Mouse (Mus musculus) myocyte (in vitro differentiated cells): ENCODE measurements at regions not wholly inside any gene's neighbourhood (a gene's known extent, or its start where the extent isn't known, plus 50 kb on each side); places are given as distances from the start of the nearest gene placed in this dataset.
"Not testable (repeated sequence)": the region's sequence is repeated elsewhere in the genome, so short reads cannot be mapped to it uniquely, and the experiment has no call there.

Source experiments
- CEBPB ChIP-seq: IDR thresholded peaks from 2 replicates; pipeline ENCODE4 v1.6.1; 2011; ENCODE audit warnings: mild to moderate bottlenecking, moderate library complexity; ENCODE audit not compliant: poor library complexity, insufficient read depth, severe bottlenecking
- E2F4 ChIP-seq: IDR thresholded peaks from one replicate; pipeline ENCODE4 v1.6.1; 2011; ENCODE audit warnings: mild to moderate bottlenecking, control low read depth, moderate library complexity; ENCODE audit not compliant: insufficient read depth
- MAX ChIP-seq: IDR thresholded peaks from one replicate; pipeline ENCODE4 v1.6.1; 2011; ENCODE audit warnings: low read depth, mild to moderate bottlenecking, control low read depth
- MYOD1 ChIP-seq, 3 experiments: IDR thresholded peaks; one replicate each; pipeline ENCODE4 v1.6.1; 2011; ENCODE audit warnings: control low read depth in 2 of 3, low read depth in 2 of 3, mild to moderate bottlenecking in 2 of 3, moderate library complexity in 1 of 3; ENCODE audit not compliant: insufficient read length in 2 of 3, control insufficient read depth in 1 of 3
- MYOG ChIP-seq, 3 experiments: IDR thresholded peaks; one replicate each; pipeline ENCODE4 v1.6.1; 2011; ENCODE audit warnings: control low read depth in 2 of 3, low read depth in 2 of 3, mild to moderate bottlenecking in 2 of 3; ENCODE audit not compliant: insufficient read length in 2 of 3, control insufficient read depth in 1 of 3, insufficient read depth in 1 of 3
- POLR2A ChIP-seq: IDR thresholded peaks from one replicate; pipeline ENCODE4 v1.6.1; 2011; ENCODE audit warnings: low read depth, mild to moderate bottlenecking, control low read depth, moderate library complexity; ENCODE audit not compliant: insufficient read length
- POLR2AphosphoS2 ChIP-seq: IDR thresholded peaks from one replicate; pipeline ENCODE4 v1.6.1; 2011; ENCODE audit warnings: low read depth, control low read depth; ENCODE audit not compliant: insufficient read length
- REST ChIP-seq: IDR thresholded peaks from one replicate; pipeline ENCODE4 v1.6.1; 2011; ENCODE audit warnings: mild to moderate bottlenecking, control low read depth, moderate library complexity; ENCODE audit not compliant: insufficient read depth, insufficient read length
- SRF ChIP-seq: IDR thresholded peaks from one replicate; pipeline ENCODE4 v1.6.1; 2011; ENCODE audit warnings: low read depth; ENCODE audit not compliant: control insufficient read depth, insufficient read length
- TCF12 ChIP-seq: IDR thresholded peaks from one replicate; pipeline ENCODE4 v1.6.1; 2011; ENCODE audit warnings: mild to moderate bottlenecking, control low read depth; ENCODE audit not compliant: poor library complexity, insufficient read depth, severe bottlenecking
- TCF3 ChIP-seq: IDR thresholded peaks from one replicate; pipeline ENCODE4 v1.6.1; 2011; ENCODE audit warnings: low read depth, control low read depth; ENCODE audit not compliant: insufficient read length
- USF1 ChIP-seq: IDR thresholded peaks from one replicate; pipeline ENCODE4 v1.6.1; 2011; ENCODE audit warnings: low read depth, mild to moderate bottlenecking, control low read depth, moderate library complexity

- TF ChIP-seq POLR2A; MAX; USF1; POLR2AphosphoS2; MYOD1 (IDR thresholded peaks at IDR 0.05; ENCODE audit: control insufficient read depth in 1 of 3, insufficient read length in 2 of 3, low read depth in 2 of 3); E2F4; TCF3; REST; TCF12; MYOG (IDR thresholded peaks at IDR 0.05; ENCODE audit: control insufficient read depth in 1 of 3, insufficient read depth in 1 of 3, insufficient read length in 2 of 3, low read depth in 2 of 3); CEBPB; SRF: not testable (repeated sequence)
Measured at GRCm38 (mm10) chr9:4192737-4193136, 116.5 kb downstream of the Aasdhppt start.
